Mouse (Mus musculus) embryo, embryonic 9.5 days (tissue): Measurements from ENCODE around the gene Lhfpl3.
A peak's percentile ranks its signal among the peaks of the same experiment; 100 is the strongest.

Experiments used
- DNase-seq: peaks from one replicate; pipeline ENCODE4 v3.0.0-alpha.2; 2017; ENCODE audit errors: extremely low spot score

Lhfpl3 gene

DNA sequence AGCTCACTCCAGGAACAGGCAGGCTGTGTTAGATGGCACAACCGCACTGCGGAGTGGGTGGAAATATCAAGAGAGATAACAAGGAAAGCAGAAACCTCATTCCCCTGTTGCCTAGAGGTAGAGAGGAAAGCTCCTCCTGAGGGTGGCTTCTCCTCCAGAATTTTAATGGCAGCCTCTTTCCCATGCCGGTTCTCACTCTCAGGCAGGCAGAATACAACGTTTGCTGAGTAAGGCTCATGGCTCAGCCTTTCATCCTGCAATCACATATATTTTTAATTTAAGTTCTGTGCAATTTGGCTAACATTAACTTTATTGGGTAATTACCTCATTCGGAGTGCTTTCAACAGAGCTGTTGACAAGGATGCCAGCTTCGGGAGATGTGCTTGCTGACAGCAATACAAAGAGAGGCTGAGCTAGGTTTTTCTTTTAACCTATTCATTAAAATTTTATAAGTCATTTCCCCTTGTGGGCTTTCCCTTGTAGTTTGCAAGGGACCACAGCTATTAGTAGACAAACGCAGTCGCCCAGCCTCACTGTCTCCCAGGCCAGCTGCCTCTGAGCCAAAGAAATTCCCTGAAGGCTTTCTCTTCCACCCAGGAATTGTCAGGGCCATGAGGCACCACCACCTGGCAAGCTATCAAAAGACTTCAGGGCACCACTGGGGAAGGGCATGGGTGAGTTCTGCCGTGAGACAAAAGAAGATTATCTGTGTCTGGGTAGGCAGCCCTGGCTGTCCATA lies 394.5 kb downstream of the Lhfpl3 start:
- DNase-seq, result no peak

- DNase-seq, result no peak
Observed at GRCm38 (mm10) chr5:23153210-23153609, 407.4 kb downstream of the Lhfpl3 start.

GRCm38 (mm10) chr5:23154439-23154838 lies 408.6 kb downstream of the Lhfpl3 start:
- DNase-seq, result no peak

GRCm38 (mm10) chr5:23165947-23166350 lies 420.1 kb downstream of the Lhfpl3 start:
- no peak for DNase-seq

- no peak for DNase-seq
Observed at GRCm38 (mm10) chr5:23166658-23167057, 420.8 kb downstream of the Lhfpl3 start.

DNA sequence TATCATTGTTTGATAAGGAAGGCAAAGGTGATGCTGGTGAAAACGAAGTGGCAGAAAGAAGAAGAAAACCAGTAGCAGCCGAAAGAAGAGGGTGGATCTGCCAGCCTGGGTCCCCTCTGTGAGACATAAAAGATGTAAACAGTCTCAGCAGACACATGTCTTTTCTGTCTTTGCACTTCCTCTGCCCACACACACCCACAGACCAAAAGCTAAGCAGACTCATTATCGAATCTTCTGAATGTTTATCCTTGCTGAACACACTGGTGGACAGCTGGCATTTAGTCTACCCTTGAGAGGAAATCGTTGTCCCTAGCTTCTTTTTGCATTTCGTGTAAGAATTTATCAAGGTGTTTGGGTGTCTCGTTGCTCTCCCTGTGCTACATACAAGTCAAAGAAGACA lies 443.8 kb downstream of the Lhfpl3 start:
- DNase-seq, result no peak

GRCm38 (mm10) chr5:23196879-23197278 lies 451.0 kb downstream of the Lhfpl3 start:
- no peak for DNase-seq

GRCm38 (mm10) chr5:23213086-23213485 lies 467.2 kb downstream of the Lhfpl3 start:
- DNase-seq, result no peak

DNA sequence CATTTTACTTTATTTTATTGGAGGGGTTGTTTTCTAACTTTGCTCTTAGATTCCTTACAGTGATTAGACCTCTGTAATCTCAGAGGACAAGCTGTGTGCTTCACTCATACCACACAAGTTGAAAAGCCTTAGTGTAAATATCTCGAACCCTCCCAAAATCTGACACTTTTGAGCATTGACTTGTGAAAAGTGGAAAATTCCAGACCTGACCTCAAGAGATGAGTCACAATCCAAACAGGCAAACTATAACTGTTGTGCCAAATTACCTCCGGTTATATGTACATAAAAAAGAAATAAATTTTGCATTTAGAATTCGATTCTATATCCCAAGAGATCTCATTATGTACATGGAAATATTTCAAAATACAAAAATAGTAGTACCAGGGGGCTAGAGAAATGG lies 468.8 kb downstream of the Lhfpl3 start:
- DNase-seq, result no peak

- no peak for DNase-seq
Observed at GRCm38 (mm10) chr5:23219655-23220054, 473.8 kb downstream of the Lhfpl3 start.

- DNase-seq, result peak; percentile 84
Observed at GRCm38 (mm10) chr5:23224759-23225536, 479.1 kb downstream of the Lhfpl3 start.

DNA sequence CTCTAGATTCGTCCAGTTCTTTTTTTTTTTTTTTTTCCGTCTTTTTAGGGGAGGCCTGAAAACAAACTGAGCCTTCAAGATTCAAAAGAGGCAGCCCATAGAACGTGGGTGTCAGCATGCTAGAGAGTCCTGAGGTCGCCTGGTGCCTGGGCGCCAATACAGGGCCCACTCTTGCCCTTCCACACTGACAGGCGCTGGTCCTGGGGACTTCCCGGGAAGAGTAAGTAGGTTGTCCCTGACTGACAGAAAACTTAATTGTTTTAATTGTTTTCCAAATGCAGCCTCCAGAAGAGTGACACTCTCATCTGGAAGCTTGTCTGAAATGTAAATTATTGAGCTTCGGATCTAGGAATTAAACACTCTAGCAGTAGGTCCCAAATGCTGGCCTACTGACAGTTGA lies 479.8 kb downstream of the Lhfpl3 start:
- no peak for DNase-seq

DNA sequence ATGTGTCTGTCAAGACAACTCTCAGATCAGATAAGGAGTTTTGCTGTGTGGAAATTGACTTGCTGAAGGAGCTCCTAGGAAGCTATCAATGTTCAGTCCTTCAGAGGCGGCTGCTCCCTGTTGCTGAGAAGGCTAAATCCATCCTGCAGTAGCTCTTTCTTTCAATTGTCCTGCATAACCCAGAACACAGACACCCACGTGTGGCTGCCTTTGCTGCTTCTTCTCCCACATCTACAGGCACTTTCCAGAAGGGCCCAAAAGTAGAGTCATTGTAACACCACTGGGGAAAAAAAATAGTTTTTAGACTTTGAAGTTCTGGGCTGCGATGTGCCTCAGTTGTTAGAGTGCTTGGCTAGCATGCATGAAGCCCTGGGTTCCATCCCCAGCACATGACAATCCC lies 480.9 kb downstream of the Lhfpl3 start:
- no peak for DNase-seq

GRCm38 (mm10) chr5:23246974-23247373 lies 501.1 kb downstream of the Lhfpl3 start:
- DNase-seq, result peak; percentile 42

DNA sequence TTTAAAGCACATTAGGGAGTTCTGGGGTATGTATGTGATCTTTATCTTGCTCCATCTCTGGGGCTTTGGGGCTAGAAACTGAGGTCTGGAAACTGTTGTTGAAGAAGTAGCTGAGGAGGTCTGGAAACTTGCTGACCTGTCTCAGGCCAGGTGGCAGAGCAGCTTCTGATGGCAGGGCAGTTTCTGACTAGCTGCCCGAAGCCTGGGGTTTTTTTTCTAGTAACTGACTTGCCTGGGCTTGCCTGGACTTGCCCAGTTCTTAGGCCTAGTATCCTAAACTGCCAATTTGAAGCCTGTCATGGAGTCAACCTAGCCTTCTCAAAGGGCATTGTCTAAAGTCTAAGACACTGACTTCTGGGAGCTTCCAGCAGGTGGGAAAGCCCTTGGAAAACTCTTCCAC lies 501.9 kb downstream of the Lhfpl3 start:
- no peak for DNase-seq

- no peak for DNase-seq
Observed at GRCm38 (mm10) chr5:23248303-23248702, 502.4 kb downstream of the Lhfpl3 start.

GRCm38 (mm10) chr5:23249896-23250875 lies 504.3 kb downstream of the Lhfpl3 start:
- no peak for DNase-seq

DNA sequence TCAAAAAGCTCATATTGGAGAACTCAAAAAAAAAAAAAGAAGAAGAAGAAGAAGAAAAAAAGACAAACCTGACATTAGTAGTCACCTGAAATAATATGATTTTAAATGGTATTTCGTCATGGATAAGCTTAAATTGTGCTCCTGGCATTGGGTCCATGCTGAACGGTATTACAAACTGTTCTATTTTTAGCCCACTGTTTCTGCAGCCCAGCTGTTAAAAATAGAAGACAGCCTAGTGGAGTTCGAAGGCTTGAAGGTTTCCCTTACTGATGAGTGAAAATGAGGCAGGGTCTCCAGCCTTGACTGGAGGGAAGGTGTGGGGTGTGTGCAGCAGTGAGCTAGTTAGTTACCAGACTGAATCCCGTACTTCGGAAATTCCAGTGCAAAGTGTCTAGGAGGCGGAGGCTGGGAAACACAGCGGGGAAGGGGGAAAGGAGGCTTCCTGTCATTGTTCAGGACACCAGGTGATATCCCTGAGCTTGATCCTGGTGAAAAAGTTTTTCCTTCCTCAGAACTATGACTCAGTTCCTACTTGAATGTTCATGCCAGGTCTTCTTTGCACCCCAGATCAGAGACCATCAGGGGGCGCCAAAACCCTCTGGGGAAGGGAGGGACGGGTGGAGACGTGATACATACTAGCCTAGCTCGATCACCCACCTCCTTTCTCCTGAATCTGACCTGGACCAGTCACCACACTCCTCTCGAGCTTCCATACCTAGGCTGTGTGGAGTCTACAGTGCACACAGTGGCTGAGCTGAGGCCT lies 505.8 kb downstream of the Lhfpl3 start:
- DNase-seq, result peak; percentile 58

- DNase-seq, result no peak
Observed at GRCm38 (mm10) chr5:23255816-23256418, 510.1 kb downstream of the Lhfpl3 start.

DNA sequence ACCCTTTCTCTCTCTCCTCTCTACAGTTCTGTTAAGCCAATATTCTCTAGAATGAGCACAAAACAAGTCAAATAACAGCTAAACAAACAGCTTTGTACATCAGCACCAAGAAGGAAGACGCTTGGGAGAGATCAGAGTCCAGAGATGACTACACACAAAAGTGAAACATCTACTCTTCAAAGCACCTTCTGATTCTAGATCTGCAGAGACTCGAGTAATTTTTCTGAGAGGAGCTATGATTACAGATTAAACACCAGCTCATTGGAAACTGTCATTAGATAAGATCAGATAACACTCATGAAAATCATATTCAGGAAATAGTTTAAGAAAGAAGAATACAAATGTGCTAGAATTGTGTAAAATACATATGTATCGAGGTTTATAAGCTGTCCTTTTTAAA lies 527.5 kb downstream of the Lhfpl3 start:
- no peak for DNase-seq

DNA sequence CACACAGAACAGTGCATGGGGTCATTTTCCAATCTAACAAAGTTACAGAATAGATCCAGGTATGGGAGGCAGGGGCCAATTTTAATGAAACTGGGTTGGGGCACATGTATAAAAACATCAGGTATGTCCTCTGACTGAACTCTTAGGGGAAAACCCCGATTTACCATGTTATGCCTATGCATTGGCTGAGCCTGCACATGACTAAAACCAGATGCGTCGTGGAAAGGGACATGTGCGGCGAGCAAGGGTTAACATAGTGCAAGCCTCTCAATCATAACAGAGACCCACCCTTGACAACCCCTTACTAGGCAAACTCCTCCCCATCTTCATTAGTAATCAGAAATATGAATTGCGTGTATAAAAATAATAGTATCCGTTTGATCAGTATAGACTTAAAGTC lies 533.5 kb downstream of the Lhfpl3 start:
- no peak for DNase-seq
